Mouse (Mus musculus) hindbrain, embryonic 10.5 days (tissue): ENCODE measurements around the gene Cfap126. TPM values are rescaled to one million over a fixed set of nuclear protein-coding genes. Genes with fewer than 3 reads are reported as not detected.

Experiments used
- DNase-seq: peaks from one replicate; pipeline ENCODE4 v3.0.0-alpha.2; 2017; ENCODE audit warnings: low spot score
- H3K27ac ChIP-seq: fragments of 300-500 bp; sonication (generic); 2 replicates; pipeline ENCODE4 v1.5.1; 2016; ENCODE audit warnings: mild to moderate bottlenecking, moderate library complexity
- H3K27me3 ChIP-seq: fragments of 300-500 bp; sonication (generic); 2 replicates; pipeline ENCODE4 v1.6.1; 2016; ENCODE audit warnings: mild to moderate bottlenecking; ENCODE audit not compliant: poor library complexity, insufficient read depth, severe bottlenecking
- H3K36me3 ChIP-seq: fragments of 300-500 bp; sonication (generic); 2 replicates; pipeline ENCODE4 v1.6.1; 2016; ENCODE audit warnings: mild to moderate bottlenecking, moderate library complexity
- H3K4me1 ChIP-seq: fragments of 300-500 bp; sonication (generic); replicated peaks from 2 replicates; pipeline ENCODE4 v1.6.1; 2016; ENCODE audit warnings: mild to moderate bottlenecking
- H3K4me3 ChIP-seq: fragments of 300-500 bp; sonication (generic); 2 replicates; pipeline ENCODE4 v1.5.1; 2016; ENCODE audit warnings: mild to moderate bottlenecking, moderate library complexity
- H3K9me3 ChIP-seq: fragments of 300-500 bp; sonication (generic); 2 replicates; pipeline ENCODE4 v1.6.1; 2016; ENCODE audit warnings: mild to moderate bottlenecking, moderate library complexity
- WGBS: fragments of 180-500 bp; shearing (Covaris S2); methylation state at CpG from one replicate; pipeline ENCODE4 v1.1.7; 2016; 5-methylcytosine and 5-hydroxymethylcytosine counted together
- polyA plus RNA-seq: library from polyadenylated mRNA; unstranded; fragments of >200 nt; fragmentation: Nextera tagmentation; extraction: Ambion mirVana; gene quantifications from 2 replicates; pipeline ENCODE4 v1.2.1, GENCODE M21; 2016

Gene Cfap126
- polyA plus RNA-seq, 1 experiment from 2014 or later = 13.0 TPM

GRCm38 (mm10) chr1:171150838-171151391 is 37.2 kb downstream of the Cfap126 start:
- H3K27ac ChIP-seq = peak overlapping the region; percentile 89
- H3K9me3 ChIP-seq = no peaks in the 10 kb centered on the region
- peak overlapping the region; percentile 90 for H3K4me3 ChIP-seq
- peaks cover 11% of the 10 kb centered on the region; the same call in 1 of the 2 replicates for H3K27me3 ChIP-seq
- WGBS = 6% methylated on average over 18 of the region's 18 CpGs
- no peak for DNase-seq
- peaks cover 25% of the 10 kb centered on the region for H3K4me1 ChIP-seq
- H3K36me3 ChIP-seq = peaks cover 5% of the 10 kb centered on the region

- Histone ChIP-seq H3K9me3 (no peaks in the 10 kb centered on the region), H3K4me1 (peaks cover 25% of the 10 kb centered on the region), H3K27ac (no peak overlapping the region), H3K36me3 (0 out of 2 replicates have a peak, but pooled peaks cover 3% of the 10 kb centered on the region), H3K27me3 (peaks cover 22% of the 10 kb centered on the region; the same call in 1 of the 2 replicates), H3K4me3 (no peak overlapping the region)
- no peak for DNase-seq
- 89% methylated on average over 4 of the region's 4 CpGs for WGBS
These were observed 38.2 kb downstream of the Cfap126 start for GRCm38 (mm10) chr1:171151966-171152365.

GRCm38 (mm10) chr1:171156644-171157043 is 42.9 kb downstream of the Cfap126 start:
- Histone ChIP-seq H3K27me3 (peaks cover 67% of the 10 kb centered on the region), H3K27ac (no peak overlapping the region), H3K4me1 (peaks cover 19% of the 10 kb centered on the region), H3K9me3 (no peaks in the 10 kb centered on the region), H3K4me3 (no peak overlapping the region), H3K36me3 (no peaks in the 10 kb centered on the region)
- DNase-seq = no peak
- 79% methylated on average over 3 of the region's 3 CpGs for WGBS

- Histone ChIP-seq H3K4me3 (no peak overlapping the region), H3K36me3 (no peaks in the 10 kb centered on the region), H3K9me3 (no peaks in the 10 kb centered on the region), H3K27me3 (peaks cover 75% of the 10 kb centered on the region), H3K4me1 (peaks cover 18% of the 10 kb centered on the region), H3K27ac (no peak overlapping the region)
- DNase-seq = no peak
These were observed 44.2 kb downstream of the Cfap126 start for GRCm38 (mm10) chr1:171157965-171158364.

GRCm38 (mm10) chr1:171159485-171159975 is 45.8 kb downstream of the Cfap126 start:
- WGBS = 4% methylated on average over 15 of the region's 15 CpGs
- DNase-seq = peak; percentile 18
- no peaks in the 10 kb centered on the region for H3K9me3 ChIP-seq
- H3K4me3 ChIP-seq = peak overlapping the region; percentile 45
- H3K27me3 ChIP-seq = peaks cover 75% of the 10 kb centered on the region
- no peak overlapping the region for H3K27ac ChIP-seq
- H3K4me1 ChIP-seq = peaks cover 18% of the 10 kb centered on the region
- no peaks in the 10 kb centered on the region for H3K36me3 ChIP-seq

- no peak for DNase-seq
- peaks cover 51% of the 10 kb centered on the region for H3K27me3 ChIP-seq
- H3K36me3 ChIP-seq = no peaks in the 10 kb centered on the region
- no peak overlapping the region for H3K27ac ChIP-seq
- H3K4me1 ChIP-seq = peaks cover 15% of the 10 kb centered on the region
- H3K9me3 ChIP-seq = no peaks in the 10 kb centered on the region
- H3K4me3 ChIP-seq = no peak overlapping the region
- WGBS = 94% methylated on average over 3 of the region's 3 CpGs
These were observed 48.8 kb downstream of the Cfap126 start for GRCm38 (mm10) chr1:171162526-171162925.

- no peaks in the 10 kb centered on the region for H3K9me3 ChIP-seq
- no peak for DNase-seq
- H3K27me3 ChIP-seq = peaks cover 34% of the 10 kb centered on the region
- WGBS = 33% methylated on average over 3 of the region's 3 CpGs
- peaks cover 15% of the 10 kb centered on the region for H3K4me1 ChIP-seq
- no peaks in the 10 kb centered on the region for H3K36me3 ChIP-seq
- no peak overlapping the region; the same call in 1 of the 2 replicates for H3K27ac ChIP-seq
- no peak overlapping the region for H3K4me3 ChIP-seq
These were observed 50.5 kb downstream of the Cfap126 start for GRCm38 (mm10) chr1:171164258-171164657.

- DNase-seq = no peak
- peaks cover 19% of the 10 kb centered on the region for H3K27me3 ChIP-seq
- H3K36me3 ChIP-seq = no peaks in the 10 kb centered on the region
- 79% methylated on average over 5 of the region's 5 CpGs for WGBS
- no peaks in the 10 kb centered on the region for H3K9me3 ChIP-seq
- H3K4me1 ChIP-seq = no peaks in the 10 kb centered on the region
- no peak overlapping the region for H3K27ac ChIP-seq
- no peak overlapping the region for H3K4me3 ChIP-seq
These were observed 52.1 kb downstream of the Cfap126 start for GRCm38 (mm10) chr1:171165629-171166345.

GRCm38 (mm10) chr1:171168906-171169305 is 55.2 kb downstream of the Cfap126 start:
- no peaks in the 10 kb centered on the region for H3K36me3 ChIP-seq
- 88% methylated on average over 12 of the region's 12 CpGs for WGBS

GRCm38 (mm10) chr1:171169913-171170312 is 56.2 kb downstream of the Cfap126 start:
- 75% methylated on average over 3 of the region's 3 CpGs for WGBS
- Histone ChIP-seq H3K4me3 (no peak overlapping the region), H3K36me3 (no peaks in the 10 kb centered on the region), H3K27ac (no peak overlapping the region), H3K27me3 (no peaks in the 10 kb centered on the region), H3K9me3 (no peaks in the 10 kb centered on the region), H3K4me1 (no peaks in the 10 kb centered on the region)
- no peak for DNase-seq

More at GRCm38 (mm10) chr1:171168906-171169305, 55.2 kb downstream of the Cfap126 start:
- no peaks in the 10 kb centered on the region for H3K4me1 ChIP-seq
- no peaks in the 10 kb centered on the region for H3K9me3 ChIP-seq
- DNase-seq = no peak
- H3K4me3 ChIP-seq = no peak overlapping the region
- no peaks in the 10 kb centered on the region for H3K27me3 ChIP-seq
- no peak overlapping the region for H3K27ac ChIP-seq

- Histone ChIP-seq H3K4me3 (no peak overlapping the region), H3K9me3 (no peaks in the 10 kb centered on the region), H3K27me3 (no peaks in the 10 kb centered on the region), H3K4me1 (no peaks in the 10 kb centered on the region), H3K36me3 (no peaks in the 10 kb centered on the region), H3K27ac (peak overlapping the region; percentile 3; the same call in 1 of the 2 replicates)
- 60% methylated on average over 3 of the region's 3 CpGs for WGBS
- no peak for DNase-seq
These were observed 57.4 kb downstream of the Cfap126 start for GRCm38 (mm10) chr1:171171138-171171537.

GRCm38 (mm10) chr1:171172779-171173178 is 59.1 kb downstream of the Cfap126 start:
- no peaks in the 10 kb centered on the region for H3K9me3 ChIP-seq
- H3K27me3 ChIP-seq = no peaks in the 10 kb centered on the region
- H3K4me3 ChIP-seq = no peak overlapping the region
- no peaks in the 10 kb centered on the region for H3K36me3 ChIP-seq
- DNase-seq = no peak
- no peak overlapping the region for H3K27ac ChIP-seq
- no peaks in the 10 kb centered on the region for H3K4me1 ChIP-seq
- WGBS = 97% methylated on average over 8 of the region's 8 CpGs
